Mouse (Mus musculus) lung, postnatal 0 days (tissue): ENCODE measurements at regions not wholly inside any gene's neighbourhood (a gene's known extent, or its start where the extent isn't known, plus 50 kb on each side); places are given as distances from the start of the nearest gene placed in this dataset.

Experiments used
- ATAC-seq: fragments of 200-750 bp; cut with Nextera tagmentation; 2 replicates; pipeline ENCODE4 v1.8.0; 2017; ENCODE audit warnings: moderate library complexity
- DNase-seq: peaks from one replicate; pipeline ENCODE4 v3.0.0-alpha.2; 2016; ENCODE audit warnings: low spot score
- H3K27ac ChIP-seq: fragments of 300-500 bp; sonication (generic); 2 replicates; pipeline ENCODE4 v1.5.1; 2014; ENCODE audit warnings: antibody characterized with exemption, mild to moderate bottlenecking, low read length, mixed read lengths
- H3K27me3 ChIP-seq: fragments of 300-500 bp; sonication (generic); replicated peaks from 2 replicates; pipeline ENCODE4 v1.6.1; 2014; ENCODE audit warnings: low read length, mixed read lengths; ENCODE audit not compliant: insufficient read depth
- H3K36me3 ChIP-seq: fragments of 300-500 bp; sonication (generic); 2 replicates; pipeline ENCODE4 v1.6.1; 2014; ENCODE audit warnings: low read length, mixed read lengths; ENCODE audit not compliant: insufficient read depth
- H3K4me1 ChIP-seq: fragments of 300-500 bp; sonication (generic); 2 replicates; pipeline ENCODE4 v1.6.1; 2014; ENCODE audit warnings: antibody characterized with exemption, low read depth, low read length, mixed read lengths; ENCODE audit not compliant: insufficient read depth
- H3K4me2 ChIP-seq: fragments of 300-500 bp; sonication (generic); replicated peaks from 2 replicates; pipeline ENCODE4 v1.6.1; 2014; ENCODE audit warnings: low read depth, mild to moderate bottlenecking, low read length, moderate library complexity, mixed read lengths
- H3K4me3 ChIP-seq: fragments of 300-500 bp; sonication (generic); 2 replicates; pipeline ENCODE4 v1.5.1; 2014; ENCODE audit warnings: low read depth, low read length
- H3K9ac ChIP-seq: fragments of 300-500 bp; sonication (generic); replicated peaks from 2 replicates; pipeline ENCODE4 v1.6.1; 2014; ENCODE audit warnings: low read depth, mild to moderate bottlenecking
- H3K9me3 ChIP-seq: fragments of 300-500 bp; sonication (generic); 2 replicates; pipeline ENCODE4 v1.6.1; 2016; ENCODE audit warnings: low read length, mixed read lengths
- CTCF ChIP-seq: IDR thresholded peaks from 2 replicates; pipeline ENCODE4 v1.5.1; 2016; ENCODE audit warnings: antibody characterized with exemption, mild to moderate bottlenecking
- EP300 ChIP-seq: IDR thresholded peaks from 2 replicates; pipeline ENCODE4 v1.6.1; 2016; ENCODE audit warnings: antibody characterized with exemption, mild to moderate bottlenecking, control low read depth
- WGBS: fragments of 180-500 bp; shearing (Covaris S2); extraction: QIAGEN DNeasy Blood & Tissue Kit; methylation state at CpG from one replicate; pipeline ENCODE4 v1.1.7; 2014; 5-methylcytosine and 5-hydroxymethylcytosine counted together

GRCm38 (mm10) chr14:105542090-105542485, 283.7 kb downstream of the Ndfip2 start:
- DNase-seq (no peak), ATAC-seq (no peak)
- H3K4me3 ChIP-seq, result no peak overlapping the region
- H3K9me3 ChIP-seq, result no peaks in the 10 kb centered on the region
- H3K36me3 ChIP-seq, result no peaks in the 10 kb centered on the region
- no peaks in the 10 kb centered on the region for H3K27me3 ChIP-seq
- H3K9ac ChIP-seq, result no peak overlapping the region
- H3K4me2 ChIP-seq, result no peak overlapping the region
- H3K27ac ChIP-seq, result no peak overlapping the region
- WGBS, result 65% methylated on average over 8 of the region's 8 CpGs
- no peaks in the 10 kb centered on the region for H3K4me1 ChIP-seq
- TF ChIP-seq CTCF (no peak), EP300 (no peak)

- 35% methylated on average over 10 of the region's 10 CpGs for WGBS
- Histone ChIP-seq H3K4me2 (no peak overlapping the region), H3K4me3 (no peak overlapping the region), H3K9me3 (no peaks in the 10 kb centered on the region), H3K4me1 (no peaks in the 10 kb centered on the region), H3K36me3 (no peaks in the 10 kb centered on the region), H3K9ac (no peak overlapping the region), H3K27me3 (no peaks in the 10 kb centered on the region), H3K27ac (no peak overlapping the region)
- TF ChIP-seq CTCF (no peak), EP300 (no peak)
- ATAC-seq (no peak), DNase-seq (no peak)
These were observed 273.9 kb downstream of the Ndfip2 start for GRCm38 (mm10) chr14:105532168-105532745.

GRCm38 (mm10) chr14:105528107-105528506, 269.7 kb downstream of the Ndfip2 start:
- Histone ChIP-seq H3K9me3 (no peaks in the 10 kb centered on the region), H3K9ac (no peak overlapping the region), H3K4me3 (no peak overlapping the region), H3K27me3 (no peaks in the 10 kb centered on the region), H3K4me1 (no peaks in the 10 kb centered on the region), H3K4me2 (no peak overlapping the region), H3K27ac (no peak overlapping the region), H3K36me3 (no peaks in the 10 kb centered on the region)
- TF ChIP-seq CTCF, result no peak
- ATAC-seq (no peak), DNase-seq (no peak)
- 58% methylated on average over 6 of the region's 6 CpGs for WGBS

GRCm38 (mm10) chr14:105523849-105524248, 265.5 kb downstream of the Ndfip2 start:
- no peak for DNase-seq
- 82% methylated on average over 4 of the region's 4 CpGs for WGBS
- Histone ChIP-seq H3K4me3 (no peak overlapping the region), H3K9ac (no peak overlapping the region), H3K27me3 (no peaks in the 10 kb centered on the region), H3K9me3 (no peaks in the 10 kb centered on the region), H3K4me1 (no peaks in the 10 kb centered on the region), H3K36me3 (no peaks in the 10 kb centered on the region), H3K4me2 (no peak overlapping the region), H3K27ac (no peak overlapping the region)
- no peak for ATAC-seq
- TF ChIP-seq CTCF (no peak), EP300 (no peak)

GRCm38 (mm10) chr14:105522279-105522678, 263.9 kb downstream of the Ndfip2 start:
- DNase-seq, result no peak
- Histone ChIP-seq H3K4me1 (no peaks in the 10 kb centered on the region), H3K4me2 (no peak overlapping the region), H3K9me3 (no peaks in the 10 kb centered on the region), H3K9ac (no peak overlapping the region), H3K4me3 (no peak overlapping the region), H3K27me3 (no peaks in the 10 kb centered on the region), H3K27ac (no peak overlapping the region), H3K36me3 (no peaks in the 10 kb centered on the region)
- no peak for ATAC-seq
- TF ChIP-seq CTCF (no peak), EP300 (no peak)
- 29% methylated on average over 1 of the region's 1 CpGs for WGBS

GRCm38 (mm10) chr14:105518706-105519105, 260.3 kb downstream of the Ndfip2 start:
- Histone ChIP-seq H3K36me3 (no peaks in the 10 kb centered on the region), H3K9ac (no peak overlapping the region), H3K27me3 (no peaks in the 10 kb centered on the region), H3K9me3 (no peaks in the 10 kb centered on the region), H3K27ac (no peak overlapping the region), H3K4me2 (no peak overlapping the region), H3K4me3 (no peak overlapping the region), H3K4me1 (no peaks in the 10 kb centered on the region)
- DNase-seq (no peak), ATAC-seq (no peak)
- TF ChIP-seq CTCF, result no peak
- WGBS, result 41% methylated on average over 7 of the region's 7 CpGs

- H3K9me3 ChIP-seq, result no peaks in the 10 kb centered on the region
- no peak overlapping the region for H3K27ac ChIP-seq
- H3K4me1 ChIP-seq, result no peaks in the 10 kb centered on the region
- WGBS, result 65% methylated on average over 9 of the region's 9 CpGs
- no peaks in the 10 kb centered on the region for H3K36me3 ChIP-seq
- no peak overlapping the region for H3K9ac ChIP-seq
- no peak overlapping the region for H3K4me2 ChIP-seq
- no peak for DNase-seq
- H3K4me3 ChIP-seq, result no peak overlapping the region
- TF ChIP-seq CTCF (no peak), EP300 (no peak)
- ATAC-seq, result no peak
- no peaks in the 10 kb centered on the region for H3K27me3 ChIP-seq
These were observed 256.0 kb downstream of the Ndfip2 start for GRCm38 (mm10) chr14:105514413-105514812.
